8 mouse cellular contexts compared by ENCODE assay signal in the genomic region with DNA sequence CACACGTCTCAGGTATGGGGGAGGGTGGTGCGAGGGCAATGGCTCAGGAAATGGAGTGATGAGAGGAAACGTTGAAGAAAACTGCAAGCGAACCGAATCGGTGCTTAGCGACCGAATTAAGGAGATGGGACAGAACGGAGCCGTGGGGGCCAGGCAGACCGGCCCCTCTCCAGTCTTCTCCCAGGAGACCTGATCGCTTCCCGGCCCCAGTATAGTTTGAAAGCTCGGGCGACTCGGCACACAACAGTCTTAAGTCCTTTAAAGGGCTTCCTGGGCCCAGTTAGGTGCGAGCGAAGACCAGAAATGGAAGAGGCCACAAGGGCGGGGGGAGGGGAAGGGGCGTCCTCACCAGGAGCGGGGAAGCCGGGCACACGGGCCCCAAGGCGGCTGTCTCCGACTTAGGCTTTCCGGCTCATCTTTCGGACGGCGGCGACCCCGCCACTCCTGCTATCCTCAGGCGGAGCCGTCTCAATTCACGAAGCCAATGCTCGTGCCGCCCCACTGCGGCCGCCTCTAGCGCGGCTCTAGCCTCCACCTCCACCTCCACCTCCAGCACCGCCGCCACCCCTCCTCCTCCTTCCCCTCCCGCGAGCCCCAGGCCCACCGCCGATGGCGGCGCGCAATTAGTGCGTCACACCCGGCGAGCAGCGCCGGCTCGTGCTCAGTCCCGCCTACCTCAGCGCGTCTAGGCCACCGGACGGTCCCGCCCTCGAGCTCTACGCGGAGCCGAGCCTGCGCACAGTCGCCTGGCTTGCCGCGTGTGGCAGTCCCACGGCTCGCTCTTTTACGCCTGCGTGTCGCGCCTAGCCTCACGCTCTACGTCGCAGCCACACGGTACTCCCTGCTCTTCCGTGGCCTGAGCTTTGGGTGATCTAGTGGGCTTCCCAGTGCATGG. TPM values are rescaled to one million over a fixed set of nuclear protein-coding genes. Genes with fewer than 3 reads are reported as not detected.
DNase-seq lines count a peak whose midpoint lies in the region; ATAC-seq and TF ChIP-seq lines count a peak whose summit lies in the region.

A gene (minus strand): TSS at position 771 of the 895 bp plus-strand sequence.

- ATAC-seq in erythroblast, adult 5-6 weeks (replicated peaks; ENCODE audit: low FRiP score, poor library complexity, severe bottlenecking): peak; percentile 89
- ATAC-seq in heart, embryonic 11.5 days (replicated peaks; ENCODE audit: insufficient number of reproducible peaks, low FRiP score, low TSS enrichment): peak; percentile 92
- ATAC-seq in kidney, embryonic 16.5 days (ENCODE audit: low FRiP score, low TSS enrichment): peak; percentile 97

- no peak for TF ChIP-seq CTCF in liver, adult 2 months (IDR thresholded peaks at IDR 0.05; ENCODE audit: low read depth, low read length)

- peak; percentile 96 to 97 for DNase-seq in B cell, adult 2 months
- peak; percentile 99 for DNase-seq in brain, adult 2 months (ENCODE audit: low read depth, low spot score)
- DNase-seq in liver, adult 2 months (ENCODE audit: extremely low read depth, low read depth, low spot score): peak; percentile 85
- DNase-seq in splenic B cell, adult 2 months (ENCODE audit: low read depth, low spot score): peak; percentile 97

- peak within 1 kb of the TSS; percentile 82 for H3K27ac ChIP-seq in heart, embryonic 11.5 days (ENCODE audit: low read depth, low read length)
- peak within 1 kb of the TSS; percentile 96 for H3K27ac ChIP-seq in kidney, embryonic 16.5 days (ENCODE audit: low read length)
- H3K27ac ChIP-seq in liver, adult 2 months (replicated peaks; ENCODE audit: insufficient read depth, low read depth, low read length): peak within 1 kb of the TSS; percentile 94

- peak within 1 kb of the TSS; percentile 96 for H3K4me2 ChIP-seq in heart, embryonic 11.5 days
- H3K4me2 ChIP-seq in kidney, embryonic 16.5 days (replicated peaks; ENCODE audit: low read depth, low read length): peak within 1 kb of the TSS; percentile 75
- peak within 1 kb of the TSS; percentile 97 for H3K4me2 ChIP-seq in myocyte (ENCODE audit: low read depth)

- peaks cover 17% of the 10 kb centered on the region for H3K4me1 ChIP-seq in heart, embryonic 11.5 days (ENCODE audit: control insufficient read depth, insufficient read depth, low read length)
- peaks cover 38% of the 10 kb centered on the region for H3K4me1 ChIP-seq in kidney, embryonic 16.5 days (ENCODE audit: insufficient read depth, low read length)
- H3K4me1 ChIP-seq in liver, adult 2 months (ENCODE audit: control insufficient read depth, insufficient read depth, low read length): peaks cover 11% of the 10 kb centered on the region

- peak within 1 kb of the TSS; percentile 84 for H3K9ac ChIP-seq in heart, embryonic 11.5 days (ENCODE audit: low read depth, low read length)
- H3K9ac ChIP-seq in kidney, embryonic 16.5 days (replicated peaks; ENCODE audit: low read length): peak within 1 kb of the TSS; percentile 89
- peak within 1 kb of the TSS; percentile 84 for H3K9ac ChIP-seq in liver, adult 2 months (ENCODE audit: low read depth, low read length)

- H3K36me3 ChIP-seq in heart, embryonic 11.5 days (ENCODE audit: control insufficient read depth, insufficient read depth, low read length): peaks cover 11% of the 10 kb centered on the region
- H3K36me3 ChIP-seq in kidney, embryonic 16.5 days (ENCODE audit: insufficient read depth, low read length): peaks cover 23% of the 10 kb centered on the region
- H3K36me3 ChIP-seq in liver, adult 2 months (ENCODE audit: control insufficient read depth, insufficient read depth, low read length): peaks cover 15% of the 10 kb centered on the region
- peaks cover 19% of the 10 kb centered on the region for H3K36me3 ChIP-seq in myocyte (ENCODE audit: control insufficient read depth, insufficient read depth)
- peaks cover 4% of the 10 kb centered on the region; the same call in 1 of the 2 replicates for H3K36me3 ChIP-seq in splenic B cell, adult 2 months (ENCODE audit: control insufficient read depth, insufficient read depth, low read length, poor library complexity, severe bottlenecking)

- H3ac ChIP-seq in myocyte (ENCODE audit: control insufficient read depth, insufficient read length): peak within 1 kb of the TSS; percentile 54

- peak; percentile 86 for TF ChIP-seq POLR2A in liver, adult 2 months (IDR thresholded peaks at IDR 0.05; ENCODE audit: extremely low read depth, insufficient read depth, low read length)
- TF ChIP-seq POLR2A in myocyte (IDR thresholded peaks at IDR 0.05; ENCODE audit: insufficient read length, low read depth): peak; percentile 99

- H3K9me3 ChIP-seq in heart, embryonic 11.5 days (replicated peaks; ENCODE audit: control insufficient read depth, low read length): no peaks in the 10 kb centered on the region
- no peaks in the 10 kb centered on the region for H3K9me3 ChIP-seq in kidney, embryonic 16.5 days (ENCODE audit: low read length)

- WGBS in heart, embryonic 11.5 days (ENCODE audit: insufficient replicate concordance): under 1% methylated on average over 76 of the region's 80 CpGs
- under 1% methylated on average over 74 of the region's 80 CpGs for WGBS in kidney, embryonic 16.5 days
- under 1% methylated on average over 78 of the region's 80 CpGs for WGBS in liver, adult 2 months

- H3K27me3 ChIP-seq in heart, embryonic 11.5 days (ENCODE audit: control insufficient read depth, insufficient read depth, low read length): no peaks in the 10 kb centered on the region; the same call in 1 of the 2 replicates
- H3K27me3 ChIP-seq in kidney, embryonic 16.5 days (ENCODE audit: insufficient read depth, low read length): no peaks in the 10 kb centered on the region
- no peaks in the 10 kb centered on the region for H3K27me3 ChIP-seq in liver, adult 2 months (ENCODE audit: control insufficient read depth, insufficient read depth, low read length)
- H3K27me3 ChIP-seq in myocyte (ENCODE audit: control insufficient read depth, insufficient read depth, insufficient read length): no peaks in the 10 kb centered on the region
- no peaks in the 10 kb centered on the region for H3K27me3 ChIP-seq in splenic B cell, adult 2 months (ENCODE audit: control insufficient read depth, insufficient read depth, low read length, poor library complexity, severe bottlenecking)

- peak within 1 kb of the TSS; percentile 80 for H3K4me3 ChIP-seq in heart, embryonic 11.5 days (ENCODE audit: low read depth, low read length)
- H3K4me3 ChIP-seq in kidney, embryonic 16.5 days (ENCODE audit: low read length): peak within 1 kb of the TSS; percentile 75
- H3K4me3 ChIP-seq in liver, adult 2 months (ENCODE audit: insufficient read depth, low read depth, low read length): peak within 1 kb of the TSS; percentile 78
- peak within 1 kb of the TSS; percentile 83 for H3K4me3 ChIP-seq in myocyte

- H3K79me2 ChIP-seq in liver, adult 2 months (ENCODE audit: control insufficient read depth, insufficient read depth, low read length): peaks cover 11% of the 10 kb centered on the region; the same call in 1 of the 2 replicates
- peaks cover 28% of the 10 kb centered on the region for H3K79me2 ChIP-seq in myocyte (ENCODE audit: control insufficient read depth, insufficient read depth)

TF ChIP-seq in myocyte, 11 proteins besides CTCF, POLR2A, EP300 and RAD21:
- TF ChIP-seq USF1 (IDR thresholded peaks at IDR 0.05; ENCODE audit: low read depth): no peak
- peak; percentile 42 for TF ChIP-seq REST (IDR thresholded peaks at IDR 0.05; ENCODE audit: insufficient read depth, insufficient read length)
- TF ChIP-seq MYOG (IDR thresholded peaks at IDR 0.05; ENCODE audit: control insufficient read depth in 1 of 3, insufficient read depth in 1 of 3, insufficient read length in 2 of 3, low read depth in 2 of 3): no peak
- peak; percentile 99 for TF ChIP-seq POLR2AphosphoS2 (IDR thresholded peaks at IDR 0.05; ENCODE audit: insufficient read length, low read depth)
- TF ChIP-seq SRF (IDR thresholded peaks at IDR 0.05; ENCODE audit: control insufficient read depth, insufficient read length, low read depth): peak; percentile 86
- TF ChIP-seq TCF3 (IDR thresholded peaks at IDR 0.05; ENCODE audit: insufficient read length, low read depth): no peak

RNA-seq across cellular contexts. Expression of the gene that starts here (rescaled TPM):
- 46.4 and 52.3 TPM in 2 replicates for total RNA-seq in erythroblast, adult 5-6 weeks (2015; ENCODE audit: low replicate concordance)
- total RNA-seq in erythroblast, adult 5-6 weeks (2017; ENCODE audit: low replicate concordance): 10.3 and 18.2 TPM in 2 replicates
- 70.2 and 81.4 TPM in 2 replicates for polyA plus RNA-seq in heart, embryonic 11.5 days (2014; fragmentation: Nextera tagmentation; extraction: Ambion mirVana)
- 96.5 and 98.4 TPM in 2 replicates for polyA plus RNA-seq in kidney, embryonic 16.5 days (2015; fragmentation: Nextera tagmentation; extraction: Ambion mirVana)
- total RNA-seq in liver, adult 2 months (2014; rRNA removed): 26.2 and 31.9 TPM in 2 replicates
- 17.5 and 25.8 TPM in 2 replicates for polyA plus RNA-seq in liver, adult 2 months (2012; rRNA removed)
- 70.5 TPM for polyA plus RNA-seq in myocyte (2012; fragmentation: generic; extraction: Trizol)

Comparison
In these comparisons a context has a peak if more than half of its experiments do, and no peak if none do; other contexts are left out.
1. Peak in every context shown above with its lines: DNase-seq, ATAC-seq, H3K4me3 ChIP-seq and H3K27ac ChIP-seq.